Mouse (Mus musculus) kidney, adult 2 months (tissue): ENCODE results near the gene Slc24a3.

Experiments used
- CTCF ChIP-seq: fragments of 200-500 bp; conservative IDR thresholded peaks from 2 replicates; pipeline ENCODE4 v1.5.1; 2011; ENCODE audit warnings: low read depth, mild to moderate bottlenecking, control low read depth, low read length, moderate library complexity, mixed read lengths; ENCODE audit not compliant: insufficient read depth, insufficient read length
- POLR2A ChIP-seq: fragments of 200-500 bp; IDR thresholded peaks from one replicate; pipeline ENCODE4 v1.6.1; 2011; ENCODE audit warnings: low read depth, low read length, control low read depth

GRCm38 (mm10) chr2:145168405-145168971, 934 bp downstream of the Slc24a3 start:
- TF ChIP-seq POLR2A, result no peak
- TF ChIP-seq CTCF, result no peak
